Mouse (Mus musculus): ENCODE measurements around the gene Slc39a2.
"Not testable (repeated sequence)": the region's sequence is repeated elsewhere in the genome, so short reads cannot be mapped to it uniquely, and the experiment has no call there.

Slc39a2 gene

GRCm38 (mm10) chr14:51892191-51892939 lies at the start of gene Slc39a2:
TSS of gene Slc39a2 (plus strand) at chr14:51892889.
- DNase-seq (ENCODE audit: inconsistent age in 2 of 2, low spot score in 1 of 2), result peak in 1 of 2 experiments; percentile 35

- no peak for DNase-seq (ENCODE audit: inconsistent age in 2 of 2, low spot score in 1 of 2)
Observed at GRCm38 (mm10) chr14:51843882-51844281, 48.8 kb upstream of the Slc39a2 start.

- no peak for DNase-seq (ENCODE audit: inconsistent age in 2 of 2, low spot score in 1 of 2)
Observed at GRCm38 (mm10) chr14:51846566-51846965, 46.1 kb upstream of the Slc39a2 start.

- peak in 1 of 2 experiments; percentile 58 for DNase-seq (ENCODE audit: inconsistent age in 2 of 2, low spot score in 1 of 2)
Observed at GRCm38 (mm10) chr14:51851006-51851405, 41.7 kb upstream of the Slc39a2 start.

GRCm38 (mm10) chr14:51853399-51853798 lies 39.3 kb upstream of the Slc39a2 start, which contains the start of gene Ear6:
TSS of gene Ear6 (plus strand) at chr14:51853699.
- DNase-seq (ENCODE audit: inconsistent age in 2 of 2, low spot score in 1 of 2), result no peak

- not testable (repeated sequence) for DNase-seq (ENCODE audit: inconsistent age in 2 of 2, low spot score in 1 of 2)
Observed at GRCm38 (mm10) chr14:51855280-51855679, 37.4 kb upstream of the Slc39a2 start.

- peak in 1 of 2 experiments; percentile 56 for DNase-seq (ENCODE audit: inconsistent age in 2 of 2, low spot score in 1 of 2)
Observed at GRCm38 (mm10) chr14:51863603-51864002, 29.1 kb upstream of the Slc39a2 start.

GRCm38 (mm10) chr14:51870756-51871155 lies 21.9 kb upstream of the Slc39a2 start:
- peak; percentile 75 to 76 for DNase-seq (ENCODE audit: inconsistent age in 2 of 2, low spot score in 1 of 2)

GRCm38 (mm10) chr14:51871741-51872140 lies 20.9 kb upstream of the Slc39a2 start:
- peak; percentile 89 to 95 for DNase-seq (ENCODE audit: inconsistent age in 2 of 2, low spot score in 1 of 2)

GRCm38 (mm10) chr14:51877517-51877916 lies 15.2 kb upstream of the Slc39a2 start:
- no peak for DNase-seq (ENCODE audit: inconsistent age in 2 of 2, low spot score in 1 of 2)

GRCm38 (mm10) chr14:51883527-51884030 lies 9.1 kb upstream of the Slc39a2 start:
- DNase-seq (ENCODE audit: inconsistent age in 2 of 2, low spot score in 1 of 2), result peak; percentile 86 to 94

GRCm38 (mm10) chr14:51884031-51884544 lies 8.6 kb upstream of the Slc39a2 start:
- DNase-seq (ENCODE audit: inconsistent age in 2 of 2, low spot score in 1 of 2), result no peak

GRCm38 (mm10) chr14:51884598-51885331 lies 7.9 kb upstream of the Slc39a2 start, which contains the start of gene Mettl17:
TSS of gene Mettl17 (plus strand) at chr14:51884842.
- DNase-seq (ENCODE audit: inconsistent age in 2 of 2, low spot score in 1 of 2), result peak; percentile 96 to 98

GRCm38 (mm10) chr14:51886051-51886450 lies 6.6 kb upstream of the Slc39a2 start:
- DNase-seq (ENCODE audit: inconsistent age in 2 of 2, low spot score in 1 of 2), result no peak

- DNase-seq (ENCODE audit: inconsistent age in 2 of 2, low spot score in 1 of 2), result peak in 1 of 2 experiments; percentile 55
Observed at GRCm38 (mm10) chr14:51889833-51890232, 2.9 kb upstream of the Slc39a2 start.

- DNase-seq (ENCODE audit: inconsistent age in 2 of 2, low spot score in 1 of 2), result no peak
Observed at GRCm38 (mm10) chr14:51893094-51893794, 555 bp downstream of the Slc39a2 start.

GRCm38 (mm10) chr14:51893809-51894208 lies 1.1 kb downstream of the Slc39a2 start:
- DNase-seq (ENCODE audit: inconsistent age in 2 of 2, low spot score in 1 of 2), result no peak

- no peak for DNase-seq (ENCODE audit: inconsistent age in 2 of 2, low spot score in 1 of 2)
Observed at GRCm38 (mm10) chr14:51895071-51895470, 2.4 kb downstream of the Slc39a2 start.

GRCm38 (mm10) chr14:51896019-51896418 lies 3.3 kb downstream of the Slc39a2 start:
- no peak for DNase-seq (ENCODE audit: inconsistent age in 2 of 2, low spot score in 1 of 2)

- DNase-seq (ENCODE audit: inconsistent age in 2 of 2, low spot score in 1 of 2), result no peak
Observed at GRCm38 (mm10) chr14:51896539-51897170, 4.0 kb downstream of the Slc39a2 start.
